Mouse (Mus musculus): ENCODE results near the gene Ngef.

GRCm38 (mm10) chr1:87553586-87553985 is 20.1 kb downstream of the Ngef start:
- TF ChIP-seq POLR2A (IDR thresholded peaks at IDR 0.05; ENCODE audit: borderline replicate concordance, control insufficient read depth, low read depth, low read length) (no peak), CTCF (IDR thresholded peaks at IDR 0.05; ENCODE audit: control insufficient read depth, insufficient read depth, low read length) (no peak)
